Mouse (Mus musculus) liver, embryonic 11.5 days (tissue): ENCODE data around the gene Tcerg1l. TPM values are rescaled to one million over a fixed set of nuclear protein-coding genes. Genes with fewer than 3 reads are reported as not detected.

Experiments used
- ATAC-seq: fragments of 200-750 bp; cut with Nextera tagmentation; replicated peaks from 2 replicates; pipeline ENCODE4 v1.8.0; 2017; ENCODE audit warnings: moderate number of reproducible peaks, mild to moderate bottlenecking, moderate TSS enrichment, moderate library complexity; ENCODE audit not compliant: low FRiP score
- DNase-seq: peaks from one replicate; pipeline ENCODE4 v3.0.0-alpha.2; 2017; ENCODE audit warnings: low spot score
- H3K27ac ChIP-seq: fragments of 300-500 bp; sonication (generic); 2 replicates; pipeline ENCODE4 v1.5.1; 2014; ENCODE audit warnings: mild to moderate bottlenecking, low read depth, low read length, control low read depth
- H3K27me3 ChIP-seq: fragments of 300-500 bp; sonication (generic); replicated peaks from 2 replicates; pipeline ENCODE4 v1.6.1; 2014; ENCODE audit warnings: low read length, mixed read lengths; ENCODE audit not compliant: control insufficient read depth, insufficient read depth
- H3K36me3 ChIP-seq: fragments of 300-500 bp; sonication (generic); 2 replicates; pipeline ENCODE4 v1.6.1; 2014; ENCODE audit warnings: mild to moderate bottlenecking, low read length, moderate library complexity, mixed read lengths; ENCODE audit not compliant: control insufficient read depth, insufficient read depth
- H3K4me1 ChIP-seq: fragments of 300-500 bp; sonication (generic); replicated peaks from 2 replicates; pipeline ENCODE4 v1.6.1; 2014; ENCODE audit warnings: low read length, mixed read lengths; ENCODE audit not compliant: control insufficient read depth, insufficient read depth
- H3K4me2 ChIP-seq: fragments of 300-500 bp; sonication (generic); 2 replicates; pipeline ENCODE4 v1.6.1; 2014; ENCODE audit warnings: mild to moderate bottlenecking, control low read depth, moderate library complexity
- H3K4me3 ChIP-seq: fragments of 300-500 bp; sonication (generic); 2 replicates; pipeline ENCODE4 v1.5.1; 2014; ENCODE audit warnings: low read depth, low read length, control low read depth
- H3K9ac ChIP-seq: fragments of 300-500 bp; sonication (generic); 2 replicates; pipeline ENCODE4 v1.6.1; 2014; ENCODE audit warnings: low read depth, low read length, control low read depth
- H3K9me3 ChIP-seq: fragments of 300-500 bp; sonication (generic); 2 replicates; pipeline ENCODE4 v1.6.1; 2016; ENCODE audit warnings: low read length, inconsistent platforms, mixed read lengths; ENCODE audit not compliant: control insufficient read depth
- WGBS: fragments of 180-500 bp; shearing (Covaris S2); extraction: QIAGEN DNeasy Blood & Tissue Kit; methylation state at CpG from one replicate; pipeline ENCODE4 v1.1.7; 2014; 5-methylcytosine and 5-hydroxymethylcytosine counted together
- polyA plus RNA-seq: library from polyadenylated mRNA; unstranded; fragments of >200 nt; fragmentation: Nextera tagmentation; extraction: Ambion mirVana; gene quantifications from 2 replicates; pipeline ENCODE4 v1.2.1, GENCODE M21; 2014

Gene Tcerg1l
- polyA plus RNA-seq, 1 experiment from 2014 or later = 0.74 TPM

DNA sequence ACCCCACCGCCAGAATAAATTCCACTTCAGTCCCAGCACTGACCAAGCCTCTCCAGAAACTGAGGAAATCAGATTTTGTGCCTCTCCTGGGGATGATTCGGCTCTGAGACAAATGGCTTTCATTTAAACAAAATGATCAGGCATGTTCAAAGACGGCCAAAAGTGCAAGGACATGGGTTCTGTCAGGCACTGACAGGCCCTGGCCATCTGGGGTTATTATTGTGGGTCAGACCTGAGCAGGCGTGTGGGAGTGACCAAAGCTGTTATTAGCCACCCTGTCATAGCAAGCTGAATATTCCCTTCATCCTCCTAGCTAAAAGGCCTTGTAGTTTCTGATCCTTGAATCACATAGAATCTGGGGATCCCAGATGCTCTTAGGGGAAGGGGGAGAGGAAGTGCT is 174.6 kb downstream of the Tcerg1l start:
- Histone ChIP-seq H3K9me3 (no peaks in the 10 kb centered on the region), H3K4me1 (no peaks in the 10 kb centered on the region), H3K27me3 (no peaks in the 10 kb centered on the region), H3K27ac (no peak overlapping the region), H3K9ac (no peak overlapping the region), H3K36me3 (no peaks in the 10 kb centered on the region), H3K4me3 (no peak overlapping the region), H3K4me2 (no peak overlapping the region)
- no peak for DNase-seq
- WGBS = 55% methylated on average over 4 of the region's 4 CpGs
- ATAC-seq = no peak

DNA sequence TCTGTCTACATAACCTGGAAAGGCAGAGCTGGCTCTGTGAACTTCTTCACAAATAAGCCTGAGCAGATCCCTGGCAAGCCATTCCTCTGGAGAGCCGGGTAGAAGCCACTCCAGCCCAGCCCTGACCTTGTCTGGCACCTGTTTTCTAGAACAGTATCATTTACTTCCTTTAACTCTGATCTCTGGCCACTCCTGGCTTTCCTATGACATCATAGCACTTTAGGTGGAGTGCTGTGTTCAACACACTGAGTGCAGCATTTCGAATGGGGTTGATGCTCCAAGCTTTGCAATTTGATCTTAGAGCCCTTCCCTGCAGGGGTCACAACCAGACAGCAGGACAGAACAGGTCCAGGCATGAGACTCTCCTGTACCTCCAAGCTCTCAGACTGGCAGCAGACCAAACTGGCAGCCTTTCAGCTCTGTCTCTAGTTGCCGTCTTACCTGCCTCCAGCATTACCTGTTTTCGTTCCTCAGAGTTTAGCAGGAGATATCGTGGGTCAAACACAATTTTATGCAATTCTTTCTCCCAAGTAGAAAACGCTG is 179.9 kb downstream of the Tcerg1l start:
- Histone ChIP-seq H3K9me3 (no peaks in the 10 kb centered on the region), H3K9ac (no peak overlapping the region), H3K4me2 (no peak overlapping the region), H3K4me1 (no peaks in the 10 kb centered on the region; the same call in 1 of the 2 replicates), H3K4me3 (no peak overlapping the region), H3K36me3 (no peaks in the 10 kb centered on the region), H3K27me3 (no peaks in the 10 kb centered on the region), H3K27ac (no peak overlapping the region)
- WGBS = 69% methylated on average over 6 of the region's 6 CpGs
- ATAC-seq = no peak
- DNase-seq = no peak

DNA sequence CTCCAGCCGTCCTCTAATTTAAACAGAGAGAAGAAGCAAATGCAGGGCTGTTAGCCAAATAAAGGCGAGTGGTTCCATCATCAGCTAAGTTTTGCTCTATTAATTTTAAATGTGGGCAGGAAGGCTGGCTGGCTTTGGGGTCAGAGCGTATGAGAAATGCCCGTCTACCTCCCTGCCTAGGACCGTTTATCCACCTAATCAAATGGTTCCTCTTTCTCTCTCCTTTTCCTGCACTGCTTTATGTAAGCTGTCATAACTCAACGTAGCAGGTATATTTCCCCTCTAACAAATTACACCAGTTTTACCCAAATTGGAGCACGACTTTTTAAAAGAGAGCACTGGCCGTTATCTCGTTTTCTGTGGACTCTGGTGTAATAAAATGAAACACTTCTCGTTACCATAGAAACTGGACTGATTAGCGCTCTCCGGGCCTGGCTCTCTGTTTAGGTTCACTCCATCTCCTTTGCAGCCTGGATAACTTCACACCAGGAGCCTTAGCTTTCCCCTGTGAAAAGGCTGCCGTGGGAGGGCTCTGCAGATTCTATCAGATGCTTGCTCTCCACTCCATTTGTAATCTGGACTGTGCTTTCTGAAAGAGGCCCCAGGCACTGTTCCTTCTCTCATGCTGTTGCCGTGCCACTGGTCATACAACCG is 182.2 kb downstream of the Tcerg1l start:
- no peak overlapping the region for H3K9ac ChIP-seq
- H3K27ac ChIP-seq = no peak overlapping the region; the same call in 1 of the 2 replicates
- H3K4me3 ChIP-seq = no peak overlapping the region
- no peaks in the 10 kb centered on the region; the same call in 1 of the 2 replicates for H3K4me1 ChIP-seq
- H3K9me3 ChIP-seq = no peaks in the 10 kb centered on the region
- 49% methylated on average over 15 of the region's 15 CpGs for WGBS
- H3K4me2 ChIP-seq = no peak overlapping the region
- ATAC-seq (no peak), DNase-seq (no peak)
- no peaks in the 10 kb centered on the region for H3K36me3 ChIP-seq
- no peaks in the 10 kb centered on the region for H3K27me3 ChIP-seq

DNA sequence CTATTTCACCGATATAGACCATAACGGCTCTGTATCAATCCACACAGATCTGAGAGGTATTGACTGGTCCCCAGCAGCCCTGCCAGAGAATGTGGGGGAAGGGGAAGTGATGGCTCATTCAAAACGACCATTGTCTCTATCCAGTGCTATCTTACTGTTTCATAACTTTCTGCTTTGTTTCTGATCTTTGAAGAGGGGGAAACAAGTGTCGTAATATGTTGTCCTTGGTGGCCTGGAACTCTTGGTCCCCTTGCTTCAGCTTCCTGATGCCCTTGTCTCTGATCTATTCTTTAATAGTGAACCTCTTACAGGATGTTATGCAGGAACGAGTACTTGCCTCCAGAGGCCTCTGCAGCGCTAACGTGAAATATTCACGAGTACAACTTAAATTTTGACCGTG is 182.8 kb downstream of the Tcerg1l start:
- 57% methylated on average over 9 of the region's 9 CpGs for WGBS

DNA sequence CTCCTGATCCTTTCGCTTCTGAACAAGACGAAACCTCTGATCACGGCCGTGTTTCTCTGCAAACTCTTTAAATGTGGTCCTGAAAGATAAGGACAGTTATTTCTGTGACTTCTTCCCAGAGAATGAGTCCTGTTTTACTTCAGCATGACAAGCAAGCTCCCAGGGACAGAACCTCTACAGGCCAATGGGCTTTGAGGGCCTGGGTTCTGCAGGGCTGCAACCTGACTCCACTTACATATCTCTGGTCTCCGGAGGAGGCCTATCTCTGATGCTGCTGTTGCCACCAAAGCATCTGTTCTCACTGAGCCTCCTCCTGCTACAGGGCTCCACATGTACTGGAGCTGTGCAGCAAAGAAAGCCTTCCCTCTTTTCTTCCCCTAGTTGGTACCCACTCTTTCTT is 187.8 kb downstream of the Tcerg1l start:
- Histone ChIP-seq H3K4me2 (no peak overlapping the region), H3K36me3 (no peaks in the 10 kb centered on the region), H3K27ac (no peak overlapping the region), H3K4me3 (no peak overlapping the region), H3K4me1 (no peaks in the 10 kb centered on the region), H3K9me3 (no peaks in the 10 kb centered on the region), H3K27me3 (no peaks in the 10 kb centered on the region), H3K9ac (no peak overlapping the region)
- DNase-seq (no peak), ATAC-seq (peak; percentile 66)
- 23% methylated on average over 5 of the region's 5 CpGs for WGBS

More for the DNA sequence above, 182.8 kb downstream of the Tcerg1l start:
- H3K27ac ChIP-seq = no peak overlapping the region
- no peak for ATAC-seq
- H3K4me1 ChIP-seq = no peaks in the 10 kb centered on the region; the same call in 1 of the 2 replicates
- H3K36me3 ChIP-seq = no peaks in the 10 kb centered on the region
- H3K4me2 ChIP-seq = no peak overlapping the region
- no peaks in the 10 kb centered on the region for H3K9me3 ChIP-seq
- no peak overlapping the region for H3K9ac ChIP-seq
- no peak for DNase-seq
- no peak overlapping the region for H3K4me3 ChIP-seq
- H3K27me3 ChIP-seq = no peaks in the 10 kb centered on the region

DNA sequence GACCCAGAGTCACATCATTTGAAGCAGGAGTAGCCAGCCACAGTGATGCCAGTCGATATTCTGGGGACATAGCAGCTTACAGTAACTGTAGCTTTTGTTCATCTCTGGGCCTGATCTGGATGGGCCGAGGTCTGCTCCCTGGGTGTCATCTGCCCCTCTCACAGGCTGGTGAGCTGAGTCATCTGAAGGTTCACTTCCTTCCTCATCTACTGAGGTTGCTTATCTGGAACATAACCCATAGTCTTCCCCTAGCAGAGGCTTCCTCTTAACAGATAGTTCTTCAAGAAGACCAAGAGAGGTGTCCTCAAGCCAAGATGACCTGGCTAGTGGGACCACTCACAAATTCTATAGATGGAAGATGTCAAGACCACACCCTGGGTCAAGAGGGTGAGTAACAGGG is 192.4 kb downstream of the Tcerg1l start:
- WGBS = 47% methylated on average over 2 of the region's 2 CpGs
- Histone ChIP-seq H3K9ac (no peak overlapping the region), H3K4me2 (no peak overlapping the region), H3K27ac (no peak overlapping the region), H3K9me3 (no peaks in the 10 kb centered on the region), H3K36me3 (no peaks in the 10 kb centered on the region), H3K27me3 (no peaks in the 10 kb centered on the region), H3K4me1 (no peaks in the 10 kb centered on the region), H3K4me3 (no peak overlapping the region)
- ATAC-seq = no peak
- DNase-seq = no peak

DNA sequence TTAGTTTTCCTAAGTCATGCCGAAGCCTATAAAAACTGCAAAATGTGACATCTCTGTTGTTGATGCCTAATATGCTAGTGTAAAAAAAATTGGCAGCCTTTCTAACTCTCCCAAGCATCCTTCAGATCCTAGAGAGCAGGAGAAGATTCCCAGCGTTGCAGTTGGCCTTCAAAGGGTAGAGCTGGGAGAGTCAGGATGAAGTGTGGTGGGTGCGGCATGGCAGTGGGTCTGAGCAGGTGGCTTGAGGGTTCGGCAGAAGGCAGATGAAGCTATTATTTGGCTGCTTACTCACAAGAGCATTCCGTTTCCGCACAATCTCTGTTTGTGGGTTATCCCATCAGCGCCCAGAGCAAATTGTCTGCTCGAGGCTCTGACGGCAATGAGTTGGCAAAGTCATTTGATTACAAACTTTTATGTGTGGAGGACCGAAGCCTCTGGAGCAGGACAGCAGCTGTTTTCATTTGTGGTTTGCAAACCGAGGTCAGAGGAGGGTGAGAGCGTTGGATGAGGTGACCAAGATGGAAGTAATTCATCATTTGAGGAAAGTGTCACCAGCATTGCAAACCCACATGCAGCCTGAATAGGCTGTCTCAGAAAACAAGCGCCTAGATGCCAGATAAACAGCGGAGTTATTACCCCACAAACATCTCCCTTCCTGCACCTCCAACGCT is 195.2 kb downstream of the Tcerg1l start:
- Histone ChIP-seq H3K36me3 (no peaks in the 10 kb centered on the region), H3K4me2 (no peak overlapping the region), H3K9me3 (no peaks in the 10 kb centered on the region), H3K4me3 (no peak overlapping the region), H3K4me1 (no peaks in the 10 kb centered on the region), H3K27me3 (no peaks in the 10 kb centered on the region), H3K27ac (no peak overlapping the region), H3K9ac (no peak overlapping the region)
- ATAC-seq (no peak), DNase-seq (no peak)
- WGBS = 62% methylated on average over 15 of the region's 15 CpGs

DNA sequence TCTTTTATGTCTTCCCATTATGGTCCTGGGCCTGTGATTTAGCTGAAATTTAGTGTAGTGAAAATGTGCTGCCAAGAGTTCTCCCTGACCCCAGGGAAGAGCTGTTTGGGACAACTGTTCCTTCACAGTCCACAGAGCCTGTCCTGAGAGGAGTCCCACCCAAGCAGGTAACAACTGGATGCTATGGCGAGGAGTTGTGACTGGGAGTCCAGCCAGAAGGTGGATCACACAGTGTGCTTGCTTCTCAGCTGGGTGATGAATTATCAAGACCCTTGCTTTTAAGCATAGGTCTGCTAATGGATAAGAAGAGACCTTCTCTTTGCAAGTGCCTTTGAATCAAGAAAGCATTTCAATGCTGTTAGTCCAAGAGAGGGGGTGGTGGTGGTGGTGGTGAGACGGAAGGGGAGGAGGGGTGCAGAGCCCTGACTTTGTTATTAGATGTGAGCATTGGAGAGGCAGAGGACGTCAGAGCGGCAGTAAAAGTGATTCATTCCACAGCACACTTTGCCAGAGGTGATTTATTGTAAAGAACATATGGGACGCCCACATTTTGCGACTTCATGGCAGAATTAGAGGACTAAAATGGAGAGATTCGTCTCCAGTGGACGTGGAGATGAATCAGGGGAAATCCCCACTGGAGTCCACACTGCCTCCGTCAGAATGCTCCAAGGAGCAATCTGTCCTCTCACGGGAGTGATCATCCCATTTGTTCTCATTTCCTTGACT is 198.0 kb downstream of the Tcerg1l start:
- Histone ChIP-seq H3K9ac (no peak overlapping the region), H3K4me1 (no peaks in the 10 kb centered on the region), H3K27ac (no peak overlapping the region), H3K27me3 (no peaks in the 10 kb centered on the region), H3K4me3 (no peak overlapping the region), H3K9me3 (no peaks in the 10 kb centered on the region), H3K4me2 (no peak overlapping the region), H3K36me3 (no peaks in the 10 kb centered on the region)
- no peak for DNase-seq
- WGBS = 67% methylated on average over 10 of the region's 10 CpGs
- no peak for ATAC-seq
